ENCODE assay signal across 8 mouse cellular contexts in genomic region chr16:30009521-30010186, GRCm38 (mm10). TPM values are rescaled to one million over a fixed set of nuclear protein-coding genes. Genes with fewer than 3 reads are reported as not detected.
DNase-seq lines count a peak whose midpoint lies in the region; ATAC-seq and TF ChIP-seq lines count a peak whose summit lies in the region.

No protein-coding gene starts in this region.

- no peaks in the 10 kb centered on the region for H3K9me3 ChIP-seq in embryonic facial prominence, embryonic 11.5 days (replicated peaks; ENCODE audit: control insufficient read depth, low read length)
- no peaks in the 10 kb centered on the region for H3K9me3 ChIP-seq in heart, embryonic 16.5 days (replicated peaks; ENCODE audit: control insufficient read depth, low read length)

- H3K4me2 ChIP-seq in embryonic facial prominence, embryonic 11.5 days (ENCODE audit: low read depth, low read length): peak overlapping the region; percentile 85
- H3K4me2 ChIP-seq in heart, embryonic 16.5 days (ENCODE audit: low read depth, low read length): peak overlapping the region; percentile 96

- WGBS in thymus, adult 2 months: 10% methylated on average over 17 of the region's 17 CpGs
- WGBS in embryonic facial prominence, embryonic 11.5 days: 13% methylated on average over 17 of the region's 17 CpGs
- WGBS in heart, embryonic 16.5 days: 20% methylated on average over 17 of the region's 17 CpGs

- H3K27me3 ChIP-seq in thymus, adult 2 months (ENCODE audit: control insufficient read depth, insufficient read depth, low read length): no peaks in the 10 kb centered on the region
- H3K27me3 ChIP-seq in embryonic facial prominence, embryonic 11.5 days (ENCODE audit: control insufficient read depth, insufficient read depth, low read length): no peaks in the 10 kb centered on the region
- H3K27me3 ChIP-seq in heart, embryonic 16.5 days (ENCODE audit: control insufficient read depth, insufficient read depth, low read length): peaks cover 6% of the 10 kb centered on the region

- no peak overlapping the region for H3K27ac ChIP-seq in thymus, adult 2 months (ENCODE audit: control insufficient read depth, insufficient read depth, low read length)
- H3K27ac ChIP-seq in embryonic facial prominence, embryonic 11.5 days (replicated peaks; ENCODE audit: low read depth, low read length): 0 out of 2 replicates have a peak overlapping the region, but pooled peaks have one; percentile 30
- peak overlapping the region; percentile 96 for H3K27ac ChIP-seq in heart, embryonic 16.5 days (ENCODE audit: low read length)

- no peaks in the 10 kb centered on the region for H3K36me3 ChIP-seq in thymus, adult 2 months (ENCODE audit: control insufficient read depth, insufficient read depth, low read length)
- no peaks in the 10 kb centered on the region for H3K36me3 ChIP-seq in embryonic facial prominence, embryonic 11.5 days (replicated peaks; ENCODE audit: control insufficient read depth, insufficient read depth, low read depth, low read length)
- H3K36me3 ChIP-seq in heart, embryonic 16.5 days (ENCODE audit: control insufficient read depth, insufficient read depth): no peaks in the 10 kb centered on the region

- peak overlapping the region; percentile 69 for H3K9ac ChIP-seq in embryonic facial prominence, embryonic 11.5 days (replicated peaks; ENCODE audit: low read length)
- peak overlapping the region; percentile 82 for H3K9ac ChIP-seq in heart, embryonic 16.5 days (ENCODE audit: low read length)

- H3K4me3 ChIP-seq in thymus, adult 2 months (ENCODE audit: control insufficient read depth, insufficient read depth, low read length): peak overlapping the region; percentile 2
- peak overlapping the region; percentile 46 for H3K4me3 ChIP-seq in embryonic facial prominence, embryonic 11.5 days (ENCODE audit: low read depth, low read length)
- peak overlapping the region; percentile 64 for H3K4me3 ChIP-seq in heart, embryonic 16.5 days (ENCODE audit: low read length)

- TF ChIP-seq POLR2A in thymus, adult 2 months (IDR thresholded peaks at IDR 0.05; ENCODE audit: control insufficient read depth, extremely low read depth, insufficient read depth, low read length, poor library complexity): no peak

- 0 out of 2 replicates have a peak, but pooled peaks have one; percentile 4 for ATAC-seq in embryonic facial prominence, embryonic 11.5 days (replicated peaks; ENCODE audit: insufficient number of reproducible peaks, low FRiP score, low TSS enrichment, low read depth)
- ATAC-seq in heart, embryonic 16.5 days (replicated peaks; ENCODE audit: extremely low read depth, insufficient read depth, low FRiP score): no peak

- no peak for TF ChIP-seq CTCF in thymus, adult 2 months (IDR thresholded peaks at IDR 0.05; ENCODE audit: borderline replicate concordance, control insufficient read depth, extremely low read depth, insufficient read depth, low read length, poor library complexity)

- peaks cover 10% of the 10 kb centered on the region for H3K4me1 ChIP-seq in thymus, adult 2 months (replicated peaks; ENCODE audit: control insufficient read depth, insufficient read depth, low read length)
- H3K4me1 ChIP-seq in embryonic facial prominence, embryonic 11.5 days (ENCODE audit: control insufficient read depth, insufficient read depth, low read length): peaks cover 12% of the 10 kb centered on the region
- peaks cover 26% of the 10 kb centered on the region for H3K4me1 ChIP-seq in heart, embryonic 16.5 days (ENCODE audit: control insufficient read depth, insufficient read depth, low read length)

- DNase-seq in thymus, adult 2 months: peak; percentile 13
- DNase-seq in thymus, postnatal 10 days (ENCODE audit: low spot score in 2 of 2): no peak
- no peak for DNase-seq in embryonic facial prominence, embryonic 11.5 days (ENCODE audit: low spot score)
- peak; percentile 49 for DNase-seq in kidney, postnatal 14 days
- peak; percentile 69 for DNase-seq in lung, postnatal 36 days
- DNase-seq in thymus, postnatal 4 days: peak; percentile 27
- DNase-seq in urinary bladder, postnatal 10 days (ENCODE audit: low spot score): no peak

RNA-seq across cellular contexts. Expression of gene Hes1, which starts 54.5 kb away (rescaled TPM):
- polyA plus RNA-seq in thymus, adult 2 months (2012; rRNA removed): 33.4 and 40.6 TPM in 2 replicates
- 65.0 and 68.1 TPM in 2 replicates for polyA plus RNA-seq in embryonic facial prominence, embryonic 11.5 days (2014; fragmentation: Nextera tagmentation; extraction: Ambion mirVana)
- 19.1 and 23.8 TPM in 2 replicates for polyA plus RNA-seq in heart, embryonic 16.5 days (2015; fragmentation: Nextera tagmentation; extraction: Ambion mirVana)

Comparison
In these comparisons a context has a peak if more than half of its experiments do, and no peak if none do; other contexts are left out.
1. DNase-seq: peak in thymus, adult 2 months (single experiment), kidney, postnatal 14 days (single experiment), lung, postnatal 36 days (single experiment) and thymus, postnatal 4 days (single experiment); none in thymus, postnatal 10 days (0 of 2), embryonic facial prominence, embryonic 11.5 days (single experiment) and urinary bladder, postnatal 10 days (single experiment).
2. H3K4me3 ChIP-seq: peak in every context shown above with its lines; median percentile 64 in heart, embryonic 16.5 days; 46 in embryonic facial prominence, embryonic 11.5 days; 2 in thymus, adult 2 months.